29 mouse cellular contexts compared by ENCODE assay signal in genomic region chr11:7221826-7222225, GRCm38 (mm10). TPM values are rescaled to one million over a fixed set of nuclear protein-coding genes. Genes with fewer than 3 reads are reported as not detected.
DNase-seq lines count a peak whose midpoint lies in the region; ATAC-seq and TF ChIP-seq lines count a peak whose summit lies in the region.
"Not testable (repeated sequence)": the region's sequence is repeated elsewhere in the genome, so short reads cannot be mapped to it uniquely, and the experiment has no call there.
"Had no signal": no experiment of that assay in that cellular context is flagged by ENCODE, and none has a peak within 500 bp of the region (broad histone marks: within the 10 kb centered on the region; RNA-seq: fewer than 3 reads in every experiment).

No protein-coding gene starts in this region.

- H3K4me1 ChIP-seq in forebrain, postnatal 0 days (ENCODE audit: insufficient read depth); hindbrain, embryonic 11.5 days (replicated peaks; ENCODE audit: control insufficient read depth, insufficient read depth, low read length); lung, embryonic 14.5 days (ENCODE audit: insufficient read depth); stomach, postnatal 0 days (replicated peaks; ENCODE audit: control insufficient read depth, insufficient read depth): not testable (repeated sequence)

- intact Hi-C loops in left cerebral cortex, adult 2 months (cut with DNase I): not testable (repeated sequence)

- H3K27ac ChIP-seq in forebrain, postnatal 0 days (ENCODE audit: low read depth, low read length); hindbrain, embryonic 11.5 days (ENCODE audit: low read depth, low read length); left cerebral cortex, adult 2 months; lung, embryonic 14.5 days (ENCODE audit: low read depth); stomach, postnatal 0 days (replicated peaks): not testable (repeated sequence)

- not testable (repeated sequence) for ATAC-seq in forebrain, postnatal 0 days; hindbrain, embryonic 11.5 days (ENCODE audit: low FRiP score); lung, embryonic 14.5 days (ENCODE audit: insufficient read depth); stomach, postnatal 0 days (ENCODE audit: low FRiP score, low TSS enrichment)

- H3K9me3 ChIP-seq in forebrain, postnatal 0 days (ENCODE audit: low read length); hindbrain, embryonic 11.5 days (ENCODE audit: control insufficient read depth, low read length); lung, embryonic 14.5 days (ENCODE audit: low read depth, low read length); stomach, postnatal 0 days (ENCODE audit: control insufficient read depth, low read length): not testable (repeated sequence)

- not testable (repeated sequence) for H3K4me3 ChIP-seq in forebrain, postnatal 0 days (ENCODE audit: low read depth, low read length); hindbrain, embryonic 11.5 days (ENCODE audit: low read depth, low read length); left cerebral cortex, adult 2 months; lung, embryonic 14.5 days (ENCODE audit: low read depth, low read length); stomach, postnatal 0 days (ENCODE audit: low read depth, low read length)

- WGBS in forebrain, postnatal 0 days: 76% methylated on average over 8 of the region's 8 CpGs
- 77% methylated on average over 8 of the region's 8 CpGs for WGBS in hindbrain, embryonic 11.5 days
- WGBS in lung, embryonic 14.5 days: 64% methylated on average over 8 of the region's 8 CpGs
- whole genome bisulfite sequencing in stomach, postnatal 0 days: 72% methylated on average over 8 of the region's 8 CpGs

- not testable (repeated sequence) for H3K36me3 ChIP-seq in forebrain, postnatal 0 days (ENCODE audit: insufficient read depth); hindbrain, embryonic 11.5 days (ENCODE audit: control insufficient read depth, insufficient read depth, low read length); lung, embryonic 14.5 days (ENCODE audit: insufficient read depth); stomach, postnatal 0 days (ENCODE audit: control insufficient read depth, insufficient read depth, low read length)

- DNase-seq in ES-CJ7 (ENCODE audit: low read depth, low spot score) (peak; percentile 63), ZHBTc4 (ENCODE audit: low read depth, low spot score) (peak; percentile 63)
- not testable (repeated sequence) for DNase-seq in forebrain, postnatal 0 days; left cerebral cortex, adult 2 months (ENCODE audit: extremely low spot score in 1 of 2, low spot score in 2 of 2); stomach, postnatal 0 days (ENCODE audit: low spot score)
- DNase-seq in hindbrain, embryonic 11.5 days (ENCODE audit: low spot score): peak; percentile 19
- DNase-seq in lung, embryonic 14.5 days: peak; percentile 31

- peak; percentile 34 for TF ChIP-seq CTCF in forebrain, postnatal 0 days (IDR thresholded peaks at IDR 0.05; ENCODE audit: low read depth)
- TF ChIP-seq CTCF in left cerebral cortex, adult 2 months (IDR thresholded peaks at IDR 0.05): peak; percentile 25
- peak; percentile 47 for TF ChIP-seq CTCF in lung, embryonic 14.5 days (IDR thresholded peaks at IDR 0.05; ENCODE audit: low read depth)
- peak; percentile 55 for TF ChIP-seq CTCF in stomach, postnatal 0 days (IDR thresholded peaks at IDR 0.05; ENCODE audit: low read depth)

- not testable (repeated sequence) for H3K9ac ChIP-seq in forebrain, postnatal 0 days; hindbrain, embryonic 11.5 days (ENCODE audit: low read depth, low read length); lung, embryonic 14.5 days; stomach, postnatal 0 days (ENCODE audit: low read length)

- not testable (repeated sequence) for H3K27me3 ChIP-seq in forebrain, postnatal 0 days (ENCODE audit: insufficient read depth, low read length); hindbrain, embryonic 11.5 days (ENCODE audit: control insufficient read depth, insufficient read depth, low read length); lung, embryonic 14.5 days (ENCODE audit: insufficient read depth, low read length); stomach, postnatal 0 days (ENCODE audit: control insufficient read depth, insufficient read depth, low read length)

- not testable (repeated sequence) for H3K4me2 ChIP-seq in forebrain, postnatal 0 days (ENCODE audit: low read depth); hindbrain, embryonic 11.5 days (replicated peaks; ENCODE audit: low read depth, low read length); lung, embryonic 14.5 days; stomach, postnatal 0 days (replicated peaks; ENCODE audit: low read depth)

- not testable (repeated sequence) for TF ChIP-seq EP300 in stomach, postnatal 0 days (optimal IDR thresholded peaks at IDR 0.05)

RNA-seq across cellular contexts. Expression of gene Igfbp3, which starts 8.1 kb away (rescaled TPM):
- total RNA-seq in forebrain, postnatal 0 days (2014; rRNA removed): 56.6 and 61.9 TPM in 2 replicates
- polyA plus RNA-seq in forebrain, postnatal 0 days (2015; fragmentation: Nextera tagmentation; extraction: Ambion mirVana): 29.9 and 32.6 TPM in 2 replicates
- polyA plus RNA-seq in hindbrain, embryonic 11.5 days (2014; fragmentation: Nextera tagmentation; extraction: Ambion mirVana): 16.8 and 19.1 TPM in 2 replicates
- 1 to 10 TPM; 7.2 to 9.0 TPM for total RNA-seq in left cerebral cortex, adult 2 months (2021)
- 14.4 and 15.3 TPM in 2 replicates for polyA plus RNA-seq in lung, embryonic 14.5 days (2014; fragmentation: Nextera tagmentation; extraction: Ambion mirVana)
- polyA plus RNA-seq in stomach, postnatal 0 days (2015; fragmentation: Nextera tagmentation; extraction: Ambion mirVana): 46.0 and 50.6 TPM in 2 replicates
- total RNA-seq: hematopoietic stem cell, adult 5-6 weeks; megakaryocyte-erythroid progenitor cell, adult 5-6 weeks; monocyte, adult 5-6 weeks had no signal
- polyA plus RNA-seq: macrophage had no signal

RNA-seq across cellular contexts. Expression of gene Igfbp1, which starts 24.2 kb away (rescaled TPM):
- not detected in 2 replicates for total RNA-seq in forebrain, postnatal 0 days (2014; rRNA removed)
- not detected in 2 replicates for polyA plus RNA-seq in forebrain, postnatal 0 days (2015; fragmentation: Nextera tagmentation; extraction: Ambion mirVana)
- 0.14 and 0.67 TPM in 2 replicates for polyA plus RNA-seq in hindbrain, embryonic 11.5 days (2014; fragmentation: Nextera tagmentation; extraction: Ambion mirVana)
- not detected for total RNA-seq in left cerebral cortex, adult 2 months (2021)
- 0.12 and 0.41 TPM in 2 replicates for polyA plus RNA-seq in lung, embryonic 14.5 days (2014; fragmentation: Nextera tagmentation; extraction: Ambion mirVana)
- 2.3 and 4.5 TPM in 2 replicates for polyA plus RNA-seq in stomach, postnatal 0 days (2015; fragmentation: Nextera tagmentation; extraction: Ambion mirVana)
- total RNA-seq: adrenal gland, adult 18-20 months; adrenal gland, postnatal 25 days; gastrocnemius, postnatal 25 days; heart, adult 18-20 months; heart, postnatal 10 days; hematopoietic stem cell, adult 5-6 weeks; megakaryocyte-erythroid progenitor cell, adult 5-6 weeks; monocyte, adult 5-6 weeks had no signal
- polyA plus RNA-seq: C2C12; macrophage; neural tube, embryonic 14.5 days had no signal

RNA-seq across cellular contexts. Expression of gene Gm11985, which starts 33.5 kb away (rescaled TPM):
- not detected in 2 replicates for total RNA-seq in forebrain, postnatal 0 days (2014; rRNA removed)
- not detected in 2 replicates for polyA plus RNA-seq in forebrain, postnatal 0 days (2015; fragmentation: Nextera tagmentation; extraction: Ambion mirVana)
- polyA plus RNA-seq in hindbrain, embryonic 11.5 days (2014; fragmentation: Nextera tagmentation; extraction: Ambion mirVana): not detected in 2 replicates
- total RNA-seq in left cerebral cortex, adult 2 months (2021): not detected
- not detected in 2 replicates for polyA plus RNA-seq in lung, embryonic 14.5 days (2014; fragmentation: Nextera tagmentation; extraction: Ambion mirVana)
- polyA plus RNA-seq in stomach, postnatal 0 days (2015; fragmentation: Nextera tagmentation; extraction: Ambion mirVana): not detected in 2 replicates
- total RNA-seq: adrenal gland, adult 18-20 months; adrenal gland, postnatal 25 days; gastrocnemius, postnatal 25 days; heart, adult 18-20 months; heart, postnatal 10 days; hematopoietic stem cell, adult 5-6 weeks; layer of hippocampus, postnatal 36 days; left cerebral cortex, postnatal 10 days; megakaryocyte-erythroid progenitor cell, adult 5-6 weeks; monocyte, adult 5-6 weeks had no signal
- polyA plus RNA-seq: C2C12; cortical plate, adult 2 months; forebrain, embryonic 13.5 days; heart, embryonic 13.5 days; intestine, embryonic 14.5 days; limb, embryonic 11.5 days; liver, embryonic 16.5 days; macrophage; midbrain, embryonic 13.5 days; stomach, embryonic 15.5 days; thymus, adult 2 months had no signal
